ENCODE assay signal across 8 mouse cellular contexts in genomic region chr4:133659497-133660192, GRCm38 (mm10). TPM values are rescaled to one million over a fixed set of nuclear protein-coding genes. Genes with fewer than 3 reads are reported as not detected.
A peak's percentile ranks its signal among the peaks of the same experiment; 100 is the strongest.
DNase-seq lines count a peak whose midpoint lies in the region; ATAC-seq lines count a peak whose summit lies in the region.

No protein-coding gene starts in this region.

- no peaks in the 10 kb centered on the region for H3K27me3 ChIP-seq in forebrain, embryonic 16.5 days (replicated peaks; ENCODE audit: control insufficient read depth, insufficient read depth, low read length)
- H3K27me3 ChIP-seq in hindbrain, embryonic 12.5 days, result no peaks in the 10 kb centered on the region
- no peaks in the 10 kb centered on the region for H3K27me3 ChIP-seq in limb, embryonic 15.5 days
- no peaks in the 10 kb centered on the region for H3K27me3 ChIP-seq in midbrain, embryonic 16.5 days (ENCODE audit: control insufficient read depth, insufficient read depth, low read depth, low read length)

- ATAC-seq in forebrain, embryonic 16.5 days, result no peak
- no peak for ATAC-seq in hindbrain, embryonic 12.5 days (ENCODE audit: low FRiP score)
- ATAC-seq in limb, embryonic 15.5 days (ENCODE audit: insufficient number of reproducible peaks, low FRiP score, low TSS enrichment, low read depth), result peak; percentile 25; the same call in 1 of the 2 replicates
- ATAC-seq in midbrain, embryonic 16.5 days, result no peak; the same call in 1 of the 2 replicates
- no peak for ATAC-seq in inflammation-experienced regulatory T-cells, adult 6 months

- peak overlapping the region; percentile 76 for H3K27ac ChIP-seq in forebrain, embryonic 16.5 days (ENCODE audit: low read length)
- peak overlapping the region; percentile 77 for H3K27ac ChIP-seq in hindbrain, embryonic 12.5 days
- peak overlapping the region; percentile 93 for H3K27ac ChIP-seq in limb, embryonic 15.5 days
- H3K27ac ChIP-seq in midbrain, embryonic 16.5 days (ENCODE audit: low read length), result peak overlapping the region; percentile 72

- peaks cover 25% of the 10 kb centered on the region for H3K4me1 ChIP-seq in forebrain, embryonic 16.5 days (replicated peaks; ENCODE audit: control insufficient read depth, insufficient read depth, low read length)
- H3K4me1 ChIP-seq in hindbrain, embryonic 12.5 days, result peaks cover 18% of the 10 kb centered on the region
- peaks cover 36% of the 10 kb centered on the region for H3K4me1 ChIP-seq in limb, embryonic 15.5 days
- H3K4me1 ChIP-seq in midbrain, embryonic 16.5 days (ENCODE audit: control insufficient read depth, insufficient read depth, low read length), result peaks cover 7% of the 10 kb centered on the region

- no peaks in the 10 kb centered on the region for H3K9me3 ChIP-seq in forebrain, embryonic 16.5 days (ENCODE audit: control insufficient read depth, low read length)
- H3K9me3 ChIP-seq in hindbrain, embryonic 12.5 days (replicated peaks), result no peaks in the 10 kb centered on the region
- no peaks in the 10 kb centered on the region for H3K9me3 ChIP-seq in limb, embryonic 15.5 days
- H3K9me3 ChIP-seq in midbrain, embryonic 16.5 days (replicated peaks; ENCODE audit: control insufficient read depth, low read length, poor library complexity, severe bottlenecking), result no peaks in the 10 kb centered on the region

- H3K9ac ChIP-seq in forebrain, embryonic 16.5 days (replicated peaks; ENCODE audit: low read depth, low read length), result no peak overlapping the region
- peak overlapping the region; percentile 13; the same call in 1 of the 2 replicates for H3K9ac ChIP-seq in hindbrain, embryonic 12.5 days
- peak overlapping the region; percentile 8; the same call in 1 of the 2 replicates for H3K9ac ChIP-seq in limb, embryonic 15.5 days
- H3K9ac ChIP-seq in midbrain, embryonic 16.5 days (ENCODE audit: low read depth, low read length), result 0 out of 2 replicates have a peak overlapping the region, but pooled peaks have one; percentile 28

- WGBS in forebrain, embryonic 16.5 days, result 12% methylated on average over 15 of the region's 15 CpGs
- WGBS in hindbrain, embryonic 12.5 days, result 14% methylated on average over 15 of the region's 15 CpGs
- WGBS in limb, embryonic 15.5 days, result 2% methylated on average over 15 of the region's 15 CpGs
- 16% methylated on average over 15 of the region's 15 CpGs for WGBS in midbrain, embryonic 16.5 days

- no peaks in the 10 kb centered on the region; the same call in 1 of the 2 replicates for H3K36me3 ChIP-seq in forebrain, embryonic 16.5 days (ENCODE audit: control insufficient read depth, insufficient read depth)
- peaks cover 10% of the 10 kb centered on the region; the same call in 1 of the 2 replicates for H3K36me3 ChIP-seq in hindbrain, embryonic 12.5 days
- H3K36me3 ChIP-seq in limb, embryonic 15.5 days, result peaks cover 15% of the 10 kb centered on the region
- H3K36me3 ChIP-seq in midbrain, embryonic 16.5 days (ENCODE audit: control insufficient read depth, insufficient read depth, low read length), result no peaks in the 10 kb centered on the region

- DNase-seq in B cell, adult 2 months, result peak; percentile 72 to 73
- peak; percentile 46 for DNase-seq in NIH3T3 (ENCODE audit: low read depth)
- DNase-seq in frontal cortex, postnatal 14 days (ENCODE audit: low spot score in 2 of 2), result no peak

- no peak overlapping the region for H3K4me3 ChIP-seq in forebrain, embryonic 16.5 days (replicated peaks; ENCODE audit: low read length)
- H3K4me3 ChIP-seq in hindbrain, embryonic 12.5 days, result peak overlapping the region; percentile 2; the same call in 1 of the 2 replicates
- peak overlapping the region; percentile 30 for H3K4me3 ChIP-seq in limb, embryonic 15.5 days
- H3K4me3 ChIP-seq in midbrain, embryonic 16.5 days (ENCODE audit: low read depth, low read length), result no peak overlapping the region

- H3K4me2 ChIP-seq in forebrain, embryonic 16.5 days (ENCODE audit: low read length), result peak overlapping the region; percentile 32
- peak overlapping the region; percentile 33 for H3K4me2 ChIP-seq in hindbrain, embryonic 12.5 days (replicated peaks)
- H3K4me2 ChIP-seq in limb, embryonic 15.5 days, result peak overlapping the region; percentile 48
- H3K4me2 ChIP-seq in midbrain, embryonic 16.5 days (ENCODE audit: low read length), result peak overlapping the region; percentile 25

RNA-seq across cellular contexts. Expression of gene Zdhhc18, which starts 9.7 kb away (rescaled TPM):
- polyA plus RNA-seq in forebrain, embryonic 16.5 days (2015; fragmentation: Nextera tagmentation; extraction: Ambion mirVana), result 3.5 and 4.5 TPM in 2 replicates
- 4.1 and 6.4 TPM in 2 replicates for polyA plus RNA-seq in hindbrain, embryonic 12.5 days (2016; fragmentation: Nextera tagmentation; extraction: Ambion mirVana)
- polyA plus RNA-seq in limb, embryonic 15.5 days (2015; fragmentation: Nextera tagmentation; extraction: Ambion mirVana), result 2.9 and 3.6 TPM in 2 replicates
- 3.5 and 4.7 TPM in 2 replicates for polyA plus RNA-seq in midbrain, embryonic 16.5 days (2015; fragmentation: Nextera tagmentation; extraction: Ambion mirVana)
- polyA plus RNA-seq in inflammation-experienced regulatory T-cells, adult 6 months (2017; shearing (Covaris generic)), result 10 to 100 TPM; 22.8 to 25.9 (median 23.1) TPM

RNA-seq across cellular contexts. Expression of gene Pigv, which starts 12.8 kb away (rescaled TPM):
- polyA plus RNA-seq in forebrain, embryonic 16.5 days (2015; fragmentation: Nextera tagmentation; extraction: Ambion mirVana), result 14.7 and 15.5 TPM in 2 replicates
- polyA plus RNA-seq in hindbrain, embryonic 12.5 days (2016; fragmentation: Nextera tagmentation; extraction: Ambion mirVana), result 16.6 and 18.6 TPM in 2 replicates
- polyA plus RNA-seq in limb, embryonic 15.5 days (2015; fragmentation: Nextera tagmentation; extraction: Ambion mirVana), result 14.6 and 15.3 TPM in 2 replicates
- 14.7 and 18.5 TPM in 2 replicates for polyA plus RNA-seq in midbrain, embryonic 16.5 days (2015; fragmentation: Nextera tagmentation; extraction: Ambion mirVana)
- 10 to 100 TPM; 10.3 to 13.8 (median 11.3) TPM for polyA plus RNA-seq in inflammation-experienced regulatory T-cells, adult 6 months (2017; shearing (Covaris generic))

RNA-seq across cellular contexts. Expression of gene Sfn, which starts 57.7 kb away (rescaled TPM):
- 1.0 and 1.6 TPM in 2 replicates for polyA plus RNA-seq in forebrain, embryonic 16.5 days (2015; fragmentation: Nextera tagmentation; extraction: Ambion mirVana)
- polyA plus RNA-seq in hindbrain, embryonic 12.5 days (2016; fragmentation: Nextera tagmentation; extraction: Ambion mirVana), result 12.6 and 13.6 TPM in 2 replicates
- 499 and 506 TPM in 2 replicates for polyA plus RNA-seq in limb, embryonic 15.5 days (2015; fragmentation: Nextera tagmentation; extraction: Ambion mirVana)
- 1.1 and 1.2 TPM in 2 replicates for polyA plus RNA-seq in midbrain, embryonic 16.5 days (2015; fragmentation: Nextera tagmentation; extraction: Ambion mirVana)
- 10 to 100 TPM; 10.9 to 18.2 (median 12.9) TPM for polyA plus RNA-seq in inflammation-experienced regulatory T-cells, adult 6 months (2017; shearing (Covaris generic))

Comparison
In these comparisons a context has a peak if more than half of its experiments do, and no peak if none do; other contexts are left out.
1. DNase-seq: peak in B cell, adult 2 months (2 of 2) and NIH3T3 (single experiment); none in frontal cortex, postnatal 14 days (0 of 2).
2. H3K4me3 ChIP-seq: peak in hindbrain, embryonic 12.5 days (single experiment) and limb, embryonic 15.5 days (single experiment); none in forebrain, embryonic 16.5 days (single experiment) and midbrain, embryonic 16.5 days (single experiment).
3. RNA of gene Sfn, which starts 57.7 kb away (polyA plus RNA-seq): 499 to 506 TPM in limb, embryonic 15.5 days; 12.6 to 13.6 TPM in hindbrain, embryonic 12.5 days, 10.9 to 18.2 TPM in inflammation-experienced regulatory T-cells, adult 6 months, 1.1 to 1.2 TPM in midbrain, embryonic 16.5 days and 1.0 to 1.6 TPM in forebrain, embryonic 16.5 days; every median in the first group is over 10 times any median in the second.
4. Peak in every context shown above with its lines, with median percentiles within 50 percentile points of each other: H3K27ac ChIP-seq and H3K4me2 ChIP-seq.